Mouse (Mus musculus) bone marrow macrophage, adult 2 months (primary cell): ENCODE measurements around the gene Fbxl3. TPM values are rescaled to one million over a fixed set of nuclear protein-coding genes. Genes with fewer than 3 reads are reported as not detected.
A peak's percentile ranks its signal among the peaks of the same experiment; 100 is the strongest.

Source experiments
- H3K27ac ChIP-seq: 2 replicates; pipeline ENCODE4 v1.5.1; 2012; ENCODE audit warnings: low read depth, low read length; ENCODE audit not compliant: insufficient read depth
- H3K4me1 ChIP-seq: 2 replicates; pipeline ENCODE4 v1.6.1; 2012; ENCODE audit warnings: low read length; ENCODE audit not compliant: control insufficient read depth, insufficient read depth
- H3K4me3 ChIP-seq: 2 replicates; pipeline ENCODE4 v1.5.1; 2012; ENCODE audit warnings: mild to moderate bottlenecking, low read length, moderate library complexity; ENCODE audit not compliant: insufficient read depth
- CTCF ChIP-seq: IDR thresholded peaks from 2 replicates; pipeline ENCODE4 v1.5.1; 2012; ENCODE audit warnings: low read depth, mild to moderate bottlenecking, low read length, moderate library complexity
- POLR2A ChIP-seq: IDR thresholded peaks from 2 replicates; pipeline ENCODE4 v1.6.1; 2012; ENCODE audit warnings: mild to moderate bottlenecking, low read depth, low read length, borderline replicate concordance
- polyA plus RNA-seq: library from polyadenylated mRNA; stranded (reverse); fragments of >200 nt; gene quantifications from 2 replicates; pipeline ENCODE4 v1.2.4, GENCODE M21; 2012; ENCODE audit not compliant: missing spikeins, insufficient read depth, insufficient read length

The Fbxl3 gene
- polyA plus RNA-seq, 1 experiment: 80.2 TPM

- TF ChIP-seq POLR2A (no peak), CTCF (no peak)
- Histone ChIP-seq H3K4me1 (peaks cover 14% of the 10 kb centered on the region), H3K4me3 (no peak overlapping the region), H3K27ac (no peak overlapping the region)
Observed at GRCm38 (mm10) chr14:103071471-103071870, 27.9 kb downstream of the Fbxl3 start.

GRCm38 (mm10) chr14:103070790-103071189, 28.6 kb downstream of the Fbxl3 start:
- Histone ChIP-seq H3K4me1 (peaks cover 14% of the 10 kb centered on the region), H3K27ac (peak overlapping the region; percentile 86), H3K4me3 (peak overlapping the region; percentile 79)
- TF ChIP-seq POLR2A (no peak), CTCF (no peak)

GRCm38 (mm10) chr14:103069864-103070611, 29.3 kb downstream of the Fbxl3 start, which contains the start of gene Cln5:
TSS of gene Cln5 (plus strand) at chr14:103070216.
- no peak for TF ChIP-seq CTCF
- TF ChIP-seq POLR2A: no peak
- Histone ChIP-seq H3K4me1 (peaks cover 18% of the 10 kb centered on the region), H3K27ac (peak within 1 kb of the TSS; percentile 97), H3K4me3 (peak within 1 kb of the TSS; percentile 79)

- Histone ChIP-seq H3K27ac (peak overlapping the region; percentile 97), H3K4me3 (peak overlapping the region; percentile 62), H3K4me1 (peaks cover 18% of the 10 kb centered on the region)
- no peak for TF ChIP-seq CTCF
- TF ChIP-seq POLR2A: no peak
Observed at GRCm38 (mm10) chr14:103069465-103069863, 29.9 kb downstream of the Fbxl3 start.

GRCm38 (mm10) chr14:103065294-103066167, 33.8 kb downstream of the Fbxl3 start:
- H3K4me1 ChIP-seq: peaks cover 12% of the 10 kb centered on the region
- H3K4me3 ChIP-seq: no peak overlapping the region
- H3K27ac ChIP-seq: no peak overlapping the region
- TF ChIP-seq POLR2A (no peak), CTCF (peak; percentile 60)

- H3K27ac ChIP-seq: peak overlapping the region; percentile 78
Observed at GRCm38 (mm10) chr14:103059495-103059894, 39.9 kb downstream of the Fbxl3 start.

GRCm38 (mm10) chr14:103058998-103059397, 40.4 kb downstream of the Fbxl3 start:
- H3K4me3 ChIP-seq: no peak overlapping the region
- no peak for TF ChIP-seq CTCF
- TF ChIP-seq POLR2A: no peak
- H3K4me1 ChIP-seq: peaks cover 20% of the 10 kb centered on the region
- peak overlapping the region; percentile 78 for H3K27ac ChIP-seq

More at GRCm38 (mm10) chr14:103059495-103059894, 39.9 kb downstream of the Fbxl3 start:
- H3K4me3 ChIP-seq: no peak overlapping the region
- TF ChIP-seq CTCF: 0 out of 2 replicates have a peak, but pooled peaks have one; percentile 16
- TF ChIP-seq POLR2A: no peak
- H3K4me1 ChIP-seq: peaks cover 20% of the 10 kb centered on the region

- Histone ChIP-seq H3K27ac (no peak overlapping the region), H3K4me3 (no peak overlapping the region), H3K4me1 (peaks cover 20% of the 10 kb centered on the region)
- TF ChIP-seq POLR2A: no peak
- no peak for TF ChIP-seq CTCF
Observed at GRCm38 (mm10) chr14:103056601-103057000, 42.8 kb downstream of the Fbxl3 start.

GRCm38 (mm10) chr14:103054731-103055130, 44.6 kb downstream of the Fbxl3 start:
- H3K27ac ChIP-seq: no peak overlapping the region
- H3K4me1 ChIP-seq: peaks cover 22% of the 10 kb centered on the region
- no peak overlapping the region for H3K4me3 ChIP-seq
- TF ChIP-seq CTCF: no peak
- TF ChIP-seq POLR2A: no peak

GRCm38 (mm10) chr14:103051159-103051769, 48.1 kb downstream of the Fbxl3 start:
- H3K27ac ChIP-seq: no peak overlapping the region; the same call in 1 of the 2 replicates
- peaks cover 41% of the 10 kb centered on the region for H3K4me1 ChIP-seq
- no peak overlapping the region for H3K4me3 ChIP-seq
- no peak for TF ChIP-seq POLR2A
- TF ChIP-seq CTCF: peak; percentile 100
